Mouse (Mus musculus): Measurements from ENCODE around the gene AK157302. TPM values are rescaled to one million over a fixed set of nuclear protein-coding genes. Genes with fewer than 3 reads are reported as not detected.
A peak's percentile ranks its signal among the peaks of the same experiment; 100 is the strongest.
"Not testable (repeated sequence)": the region's sequence is repeated elsewhere in the genome, so short reads cannot be mapped to it uniquely, and the experiment has no call there.

AK157302 gene
- 0.08 TPM in 1 of 2 replicates, not detected in the other for polyA plus RNA-seq (2012; rRNA removed)

DNA sequence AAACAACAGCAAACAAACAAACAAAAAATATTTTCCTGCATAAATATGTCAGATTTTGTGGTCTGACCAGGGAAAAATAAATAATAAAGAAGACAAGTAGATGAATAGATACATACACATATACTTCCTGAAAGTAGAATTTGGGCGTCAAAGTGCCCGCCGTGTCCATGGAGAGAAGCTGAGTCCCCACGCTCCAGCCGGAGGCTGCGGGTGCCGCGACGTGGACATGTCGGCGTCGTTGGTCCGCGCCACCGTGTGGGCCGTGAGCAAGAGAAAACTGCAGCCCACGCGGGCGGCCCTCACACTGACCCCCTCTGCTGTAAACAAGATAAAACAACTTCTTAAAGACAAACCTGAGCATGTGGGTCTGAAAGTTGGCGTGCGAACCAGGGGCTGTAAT lies at the start of gene AK157302:
Gene AK157302 (plus strand): TSS at position 144 of the 400 bp plus-strand sequence.
- Histone ChIP-seq H3K27ac (ENCODE audit: insufficient read depth, low read depth, low read length) (no peak within 1 kb of the TSS), H3K27me3 (ENCODE audit: control insufficient read depth, insufficient read depth, low read length) (no peaks in the 10 kb centered on the region), H3K4me3 (ENCODE audit: low read depth, low read length) (no peak within 1 kb of the TSS), H3K4me1 (ENCODE audit: control insufficient read depth, insufficient read depth, insufficient read length, low read length) (no peaks in the 10 kb centered on the region), H3K36me3 (ENCODE audit: control insufficient read depth, insufficient read depth, low read length) (no peaks in the 10 kb centered on the region)
- TF ChIP-seq POLR2A (IDR thresholded peaks at IDR 0.05; ENCODE audit: low read depth, low read length) (no peak), CTCF (IDR thresholded peaks at IDR 0.05; ENCODE audit: extremely low read depth, insufficient read length, insufficient replicate concordance, low read depth, low read length) (no peak)
- 94% methylated on average over 21 of the region's 21 CpGs for WGBS

DNA sequence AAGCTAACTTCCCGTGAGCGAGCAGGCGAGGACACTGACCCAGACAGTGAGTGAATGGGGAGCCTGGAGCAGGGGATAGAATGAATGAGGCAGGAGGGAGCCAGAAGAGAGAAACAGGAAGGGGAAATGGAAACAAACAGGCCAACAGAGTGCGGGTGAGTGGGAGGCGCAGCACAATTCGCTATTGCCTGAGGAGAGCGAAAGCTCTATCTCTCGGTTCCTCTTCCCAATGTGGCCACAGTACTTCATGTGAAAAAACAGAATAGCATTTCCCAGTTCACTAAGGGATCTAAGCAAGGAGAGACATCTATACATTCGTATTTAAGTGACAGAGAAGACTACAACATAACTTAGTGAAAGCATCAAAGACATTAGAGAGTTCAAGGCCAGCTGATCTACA lies 48.2 kb upstream of the AK157302 start:
- 80% methylated on average over 9 of the region's 9 CpGs for WGBS
- H3K36me3 ChIP-seq (ENCODE audit: control insufficient read depth, insufficient read depth, low read length) = peaks cover 34% of the 10 kb centered on the region
- peaks cover 5% of the 10 kb centered on the region for H3K4me1 ChIP-seq (ENCODE audit: control insufficient read depth, insufficient read depth, insufficient read length, low read length)
- no peaks in the 10 kb centered on the region for H3K27me3 ChIP-seq (ENCODE audit: control insufficient read depth, insufficient read depth, low read length)
- TF ChIP-seq POLR2A (IDR thresholded peaks at IDR 0.05; ENCODE audit: low read depth, low read length) (no peak), CTCF (IDR thresholded peaks at IDR 0.05; ENCODE audit: extremely low read depth, insufficient read length, insufficient replicate concordance, low read depth, low read length) (no peak)
- H3K4me3 ChIP-seq (ENCODE audit: low read depth, low read length) = no peak overlapping the region
- no peak overlapping the region for H3K27ac ChIP-seq (ENCODE audit: insufficient read depth, low read depth, low read length)

DNA sequence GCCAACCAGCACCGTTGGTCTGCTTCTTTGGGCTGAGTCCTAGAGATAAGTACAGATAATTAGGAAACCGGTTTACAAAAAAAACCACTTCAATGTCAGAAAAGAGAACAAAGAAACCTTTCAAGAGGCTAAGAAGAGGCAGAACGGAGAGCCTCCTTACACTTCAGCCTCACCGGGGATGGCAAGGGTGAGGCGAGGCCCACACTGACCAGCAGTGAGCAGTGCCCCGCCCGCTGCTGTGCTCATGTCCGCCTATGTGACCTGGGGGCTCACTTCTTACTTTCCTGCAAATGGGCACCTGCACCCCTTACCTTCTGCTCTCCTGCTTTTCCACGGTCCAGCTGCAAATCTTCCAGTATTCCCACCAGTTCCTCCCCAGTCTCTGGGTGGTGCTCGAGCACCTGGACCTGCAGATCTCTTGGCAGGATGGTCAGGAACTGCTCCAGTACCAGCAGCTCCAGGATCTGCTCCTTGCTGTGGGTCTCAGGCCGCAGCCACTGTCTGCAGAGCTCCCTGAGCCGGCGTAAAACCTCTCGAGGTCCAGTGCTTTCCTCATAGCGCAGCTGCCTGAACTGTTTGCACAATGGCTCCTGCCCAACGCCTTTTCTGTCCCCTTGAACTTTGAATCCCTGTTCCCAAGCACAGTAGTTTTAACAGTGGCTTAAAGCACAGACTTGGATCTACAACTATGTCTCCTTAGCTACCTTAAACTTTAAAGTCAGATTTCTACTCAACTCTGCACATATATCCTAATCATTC lies 47.0 kb upstream of the AK157302 start:
- Histone ChIP-seq H3K27ac (ENCODE audit: insufficient read depth, low read depth, low read length) (no peak overlapping the region), H3K27me3 (ENCODE audit: control insufficient read depth, insufficient read depth, low read length) (no peaks in the 10 kb centered on the region), H3K4me1 (ENCODE audit: control insufficient read depth, insufficient read depth, insufficient read length, low read length) (peaks cover 9% of the 10 kb centered on the region), H3K36me3 (ENCODE audit: control insufficient read depth, insufficient read depth, low read length) (peaks cover 34% of the 10 kb centered on the region), H3K4me3 (ENCODE audit: low read depth, low read length) (no peak overlapping the region)
- 39% methylated on average over 16 of the region's 16 CpGs for WGBS
- TF ChIP-seq CTCF (IDR thresholded peaks at IDR 0.05; ENCODE audit: extremely low read depth, insufficient read length, insufficient replicate concordance, low read depth, low read length) = no peak
- no peak for TF ChIP-seq POLR2A (IDR thresholded peaks at IDR 0.05; ENCODE audit: low read depth, low read length)

DNA sequence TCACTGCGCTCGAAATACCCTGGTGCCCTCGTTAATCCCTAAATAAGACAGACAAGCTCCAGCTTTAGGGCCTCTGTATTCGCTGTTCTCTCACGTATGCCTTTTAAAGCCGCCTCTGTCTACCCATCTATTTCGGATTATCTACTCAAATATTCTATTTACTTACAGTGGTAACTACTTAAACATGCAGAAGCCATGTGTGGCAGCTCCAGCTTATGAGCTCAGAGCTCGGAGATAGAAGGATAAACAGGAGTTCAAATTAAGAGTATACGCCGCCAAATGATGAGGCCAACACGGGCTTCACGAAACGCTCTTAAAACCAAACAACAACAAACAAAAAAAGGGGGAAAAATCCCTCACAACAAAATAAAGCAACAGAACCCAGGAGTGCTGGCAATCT lies 42.0 kb upstream of the AK157302 start:
- Histone ChIP-seq H3K27ac (ENCODE audit: insufficient read depth, low read depth, low read length) (peak overlapping the region; percentile 54), H3K27me3 (ENCODE audit: control insufficient read depth, insufficient read depth, low read length) (no peaks in the 10 kb centered on the region), H3K4me1 (ENCODE audit: control insufficient read depth, insufficient read depth, insufficient read length, low read length) (peaks cover 6% of the 10 kb centered on the region), H3K4me3 (ENCODE audit: low read depth, low read length) (peak overlapping the region; percentile 86), H3K36me3 (ENCODE audit: control insufficient read depth, insufficient read depth, low read length) (peaks cover 1% of the 10 kb centered on the region; the same call in 1 of the 2 replicates)
- under 1% methylated on average over 13 of the region's 13 CpGs for WGBS
- TF ChIP-seq POLR2A (IDR thresholded peaks at IDR 0.05; ENCODE audit: low read depth, low read length) (no peak), CTCF (IDR thresholded peaks at IDR 0.05; ENCODE audit: extremely low read depth, insufficient read length, insufficient replicate concordance, low read depth, low read length) (no peak)

DNA sequence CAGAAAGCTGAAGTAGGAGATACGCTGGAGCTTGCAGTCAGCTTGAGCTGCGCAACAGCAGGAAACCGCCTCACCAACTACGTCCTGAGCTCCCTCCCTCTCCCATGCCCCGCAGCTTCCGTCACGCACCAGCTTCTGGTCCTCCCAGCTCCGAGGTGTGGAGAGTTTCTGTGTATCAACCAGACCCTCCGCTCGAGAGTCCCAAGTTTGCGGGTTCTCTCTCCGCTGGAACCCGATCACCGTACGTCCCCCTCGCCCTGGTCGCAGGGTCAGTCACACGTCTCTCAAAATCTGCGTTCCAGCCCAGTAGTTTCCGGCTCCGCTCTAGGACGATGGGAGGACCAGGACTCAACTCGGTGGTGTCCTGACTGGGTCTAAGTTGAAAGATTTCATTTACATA lies 41.6 kb upstream of the AK157302 start, which contains the start of gene Zscan26:
Gene Zscan26 (minus strand): TSS at position 282 of the 400 bp plus-strand sequence.
- peaks cover 4% of the 10 kb centered on the region; the same call in 1 of the 2 replicates for H3K4me1 ChIP-seq (ENCODE audit: control insufficient read depth, insufficient read depth, insufficient read length, low read length)
- no peaks in the 10 kb centered on the region; the same call in 1 of the 2 replicates for H3K36me3 ChIP-seq (ENCODE audit: control insufficient read depth, insufficient read depth, low read length)
- H3K27ac ChIP-seq (ENCODE audit: insufficient read depth, low read depth, low read length) = peak within 1 kb of the TSS; percentile 54
- H3K4me3 ChIP-seq (ENCODE audit: low read depth, low read length) = peak within 1 kb of the TSS; percentile 86
- no peaks in the 10 kb centered on the region for H3K27me3 ChIP-seq (ENCODE audit: control insufficient read depth, insufficient read depth, low read length)
- under 1% methylated on average over 23 of the region's 23 CpGs for WGBS
- TF ChIP-seq CTCF (IDR thresholded peaks at IDR 0.05; ENCODE audit: extremely low read depth, insufficient read length, insufficient replicate concordance, low read depth, low read length) = no peak
- peak; percentile 76 for TF ChIP-seq POLR2A (IDR thresholded peaks at IDR 0.05; ENCODE audit: low read depth, low read length)

DNA sequence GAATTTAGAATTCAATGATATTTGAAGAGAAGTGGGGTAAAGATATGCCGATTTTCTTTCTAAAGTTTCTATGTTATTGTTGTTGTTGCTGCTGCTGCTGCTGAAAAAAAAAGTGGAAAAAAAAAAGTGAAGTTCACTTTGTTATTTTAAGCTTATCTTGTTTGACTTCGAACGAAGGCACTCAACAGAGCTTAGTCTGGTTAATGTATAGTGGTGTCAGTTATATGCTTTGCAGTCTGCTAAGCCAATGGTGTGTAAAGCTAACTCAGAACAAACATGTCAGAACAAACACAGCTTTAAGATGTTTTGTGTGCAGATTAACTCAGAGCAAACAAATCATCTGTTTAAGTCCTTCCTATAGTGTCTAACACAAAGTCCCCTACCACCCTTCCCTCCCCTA lies 40.9 kb upstream of the AK157302 start:
- peaks cover 4% of the 10 kb centered on the region; the same call in 1 of the 2 replicates for H3K4me1 ChIP-seq (ENCODE audit: control insufficient read depth, insufficient read depth, insufficient read length, low read length)
- no peak overlapping the region for H3K27ac ChIP-seq (ENCODE audit: insufficient read depth, low read depth, low read length)
- WGBS = 20% methylated on average over 3 of the region's 3 CpGs
- no peaks in the 10 kb centered on the region for H3K27me3 ChIP-seq (ENCODE audit: control insufficient read depth, insufficient read depth, low read length)
- no peak overlapping the region for H3K4me3 ChIP-seq (ENCODE audit: low read depth, low read length)
- TF ChIP-seq CTCF (IDR thresholded peaks at IDR 0.05; ENCODE audit: extremely low read depth, insufficient read length, insufficient replicate concordance, low read depth, low read length) = no peak
- TF ChIP-seq POLR2A (IDR thresholded peaks at IDR 0.05; ENCODE audit: low read depth, low read length) = no peak
- no peaks in the 10 kb centered on the region; the same call in 1 of the 2 replicates for H3K36me3 ChIP-seq (ENCODE audit: control insufficient read depth, insufficient read depth, low read length)

DNA sequence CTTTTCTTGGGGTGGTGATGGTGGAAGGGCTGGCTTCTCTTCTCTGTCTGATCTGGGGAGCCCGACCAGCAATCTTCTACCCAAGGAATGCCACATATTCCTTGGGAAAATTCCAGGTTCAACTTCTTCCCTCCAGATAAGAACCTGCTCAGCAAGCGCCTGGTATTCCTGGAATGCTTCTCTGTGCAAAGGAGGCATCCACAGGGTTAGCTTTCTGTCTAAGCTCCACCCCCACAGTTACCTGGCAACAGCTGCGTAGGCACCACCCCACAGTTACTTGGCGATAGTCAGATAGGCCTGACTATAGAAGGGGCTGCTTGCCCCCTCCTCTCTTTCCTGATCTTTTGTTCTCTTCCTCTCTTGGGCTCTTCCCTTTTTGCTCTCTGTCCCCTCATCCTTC lies 38.7 kb upstream of the AK157302 start:
- H3K36me3 ChIP-seq (ENCODE audit: control insufficient read depth, insufficient read depth, low read length) = no peaks in the 10 kb centered on the region; the same call in 1 of the 2 replicates
- 21% methylated on average over 4 of the region's 4 CpGs for WGBS
- H3K27ac ChIP-seq (ENCODE audit: insufficient read depth, low read depth, low read length) = no peak overlapping the region
- no peak for TF ChIP-seq CTCF (IDR thresholded peaks at IDR 0.05; ENCODE audit: extremely low read depth, insufficient read length, insufficient replicate concordance, low read depth, low read length)
- TF ChIP-seq POLR2A (IDR thresholded peaks at IDR 0.05; ENCODE audit: low read depth, low read length) = no peak
- H3K27me3 ChIP-seq (ENCODE audit: control insufficient read depth, insufficient read depth, low read length) = no peaks in the 10 kb centered on the region
- H3K4me3 ChIP-seq (ENCODE audit: low read depth, low read length) = no peak overlapping the region
- peaks cover 4% of the 10 kb centered on the region; the same call in 1 of the 2 replicates for H3K4me1 ChIP-seq (ENCODE audit: control insufficient read depth, insufficient read depth, insufficient read length, low read length)

DNA sequence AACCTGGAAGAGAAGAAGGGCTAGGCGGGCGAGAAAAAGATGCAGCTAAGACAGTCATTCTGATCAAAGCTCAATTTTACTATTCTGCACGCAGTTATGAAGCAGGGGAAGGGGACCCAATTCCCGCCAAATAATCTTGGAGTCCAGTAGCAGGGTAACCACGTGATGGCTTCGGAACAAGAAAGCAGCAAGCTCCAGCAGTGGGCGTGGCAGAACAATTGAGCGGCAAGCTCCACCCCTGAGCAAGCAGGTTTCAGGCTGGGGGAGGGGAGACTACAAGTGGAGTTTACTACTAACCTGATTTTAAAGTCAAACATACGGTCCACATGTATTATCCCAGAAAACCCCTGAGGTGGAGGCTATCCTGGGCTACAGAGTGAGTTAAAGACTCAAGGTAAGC lies 32.5 kb upstream of the AK157302 start:
- not testable (repeated sequence) for H3K4me3 ChIP-seq (ENCODE audit: low read depth, low read length); H3K27ac ChIP-seq (ENCODE audit: insufficient read depth, low read depth, low read length); H3K27me3 ChIP-seq (ENCODE audit: control insufficient read depth, insufficient read depth, low read length); H3K36me3 ChIP-seq (ENCODE audit: control insufficient read depth, insufficient read depth, low read length); H3K4me1 ChIP-seq (ENCODE audit: control insufficient read depth, insufficient read depth, insufficient read length, low read length)
- WGBS = 49% methylated on average over 9 of the region's 9 CpGs
